Mouse (Mus musculus) G1E (cell line): Measurements from ENCODE around the gene Fgfr2.

Experiments used
- CTCF ChIP-seq: IDR thresholded peaks from 2 replicates; pipeline ENCODE4 v1.5.1; 2012; ENCODE audit warnings: low read depth, low read length, inconsistent platforms, mixed read lengths
- GATA1 ChIP-seq: IDR thresholded peaks from 2 replicates; pipeline ENCODE4 v1.6.1; 2012; ENCODE audit warnings: borderline replicate concordance, low read length, inconsistent platforms, mixed read lengths
- POLR2AphosphoS5 ChIP-seq: IDR thresholded peaks from 2 replicates; pipeline ENCODE4 v1.6.1; 2012; ENCODE audit warnings: low read depth, low read length, inconsistent platforms; ENCODE audit not compliant: insufficient replicate concordance
- TAL1 ChIP-seq: conservative IDR thresholded peaks from 2 replicates; pipeline ENCODE4 v1.6.1; 2012; ENCODE audit warnings: low read depth, low read length, inconsistent platforms, mixed read lengths

GRCm38 (mm10) chr7:130801811-130802210, 2321.3 kb downstream of the Fgfr2 start:
- TF ChIP-seq TAL1 (no peak), CTCF (no peak), GATA1 (no peak), POLR2AphosphoS5 (no peak)
